Mouse (Mus musculus) spleen, postnatal 10 days (tissue): ENCODE results near the gene Car8.

ENCODE experiments used
- DNase-seq, 2 experiments: peaks; one replicate each; pipeline ENCODE4 v3.0.0; 2021 to 2022; ENCODE audit warnings: low spot score in 2 of 2

The Car8 gene

GRCm38 (mm10) chr4:8238560-8239305, at the start of gene Car8:
Gene Car8 (minus strand): TSS chr4:8239041.
- peak in 1 of 2 experiments; percentile 19 for DNase-seq

DNA sequence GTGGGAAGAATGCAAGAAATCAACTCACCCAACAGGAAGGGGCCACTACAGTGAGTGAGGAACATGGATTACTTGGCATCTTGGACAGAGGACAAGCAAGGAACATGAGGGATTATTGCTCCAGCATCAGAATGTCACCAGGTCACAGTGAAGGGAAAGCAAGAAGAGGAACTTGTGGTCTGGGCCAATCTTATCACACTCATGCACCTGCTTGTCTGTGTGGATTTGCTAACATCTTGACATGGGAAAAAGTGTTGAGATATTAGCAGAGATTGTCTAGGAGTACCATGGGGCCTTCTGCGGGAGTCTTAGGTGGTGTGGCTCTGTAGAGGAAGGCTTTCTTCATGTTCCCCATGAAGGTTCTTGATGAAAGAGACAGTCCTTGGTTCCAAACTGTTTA, 46.1 kb upstream of the Car8 start:
- no peak for DNase-seq

DNA sequence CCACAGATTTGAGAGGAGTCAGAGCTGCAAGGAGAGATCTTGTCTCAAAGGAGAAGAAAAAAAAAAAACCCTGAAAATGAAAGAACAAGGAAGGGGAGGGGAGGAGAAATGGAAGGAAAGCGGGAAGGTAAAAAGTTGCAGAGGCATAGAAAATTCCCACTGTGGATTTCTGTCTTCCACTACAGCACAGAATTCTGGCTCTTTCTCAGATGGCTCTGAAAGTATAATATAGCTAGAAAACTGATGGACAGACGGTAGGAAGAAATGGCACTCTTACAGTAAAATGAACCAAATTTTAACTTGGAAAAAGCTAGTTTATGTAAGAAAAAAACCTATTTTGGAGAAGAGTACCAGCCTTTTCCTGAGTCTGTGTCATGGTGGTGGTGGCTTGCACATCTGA, 39.3 kb upstream of the Car8 start:
- DNase-seq = no peak

DNA sequence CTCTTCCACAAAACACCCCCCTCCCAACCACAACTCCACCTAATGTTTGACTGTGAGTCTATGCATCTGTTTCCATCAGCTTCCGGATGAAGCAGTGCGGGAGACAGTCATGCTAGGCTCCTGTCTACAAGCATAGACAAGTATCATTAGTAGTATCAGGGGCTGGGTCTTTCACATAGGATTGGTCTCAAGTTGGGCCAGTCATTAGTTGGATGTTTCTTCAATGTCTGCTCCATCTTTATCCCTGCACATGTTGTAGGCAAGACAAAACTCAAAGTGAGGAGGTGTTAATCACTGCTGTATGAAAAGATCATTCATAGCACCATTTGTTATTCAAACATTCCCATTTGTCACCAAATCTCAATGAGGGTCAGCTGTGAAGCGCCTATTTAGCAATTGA, 11.0 kb upstream of the Car8 start:
- DNase-seq = no peak

- no peak for DNase-seq
Observed at GRCm38 (mm10) chr4:8245495-8246063, 6.7 kb upstream of the Car8 start.

GRCm38 (mm10) chr4:8245062-8245461, 6.2 kb upstream of the Car8 start:
- DNase-seq = no peak

GRCm38 (mm10) chr4:8239699-8240098, 858 bp upstream of the Car8 start:
- DNase-seq = no peak

- DNase-seq = no peak
Observed at GRCm38 (mm10) chr4:8239306-8239670, 447 bp upstream of the Car8 start.

GRCm38 (mm10) chr4:8232393-8233111, 6.3 kb downstream of the Car8 start:
- DNase-seq = no peak

GRCm38 (mm10) chr4:8231291-8231871, 7.5 kb downstream of the Car8 start:
- no peak for DNase-seq

DNA sequence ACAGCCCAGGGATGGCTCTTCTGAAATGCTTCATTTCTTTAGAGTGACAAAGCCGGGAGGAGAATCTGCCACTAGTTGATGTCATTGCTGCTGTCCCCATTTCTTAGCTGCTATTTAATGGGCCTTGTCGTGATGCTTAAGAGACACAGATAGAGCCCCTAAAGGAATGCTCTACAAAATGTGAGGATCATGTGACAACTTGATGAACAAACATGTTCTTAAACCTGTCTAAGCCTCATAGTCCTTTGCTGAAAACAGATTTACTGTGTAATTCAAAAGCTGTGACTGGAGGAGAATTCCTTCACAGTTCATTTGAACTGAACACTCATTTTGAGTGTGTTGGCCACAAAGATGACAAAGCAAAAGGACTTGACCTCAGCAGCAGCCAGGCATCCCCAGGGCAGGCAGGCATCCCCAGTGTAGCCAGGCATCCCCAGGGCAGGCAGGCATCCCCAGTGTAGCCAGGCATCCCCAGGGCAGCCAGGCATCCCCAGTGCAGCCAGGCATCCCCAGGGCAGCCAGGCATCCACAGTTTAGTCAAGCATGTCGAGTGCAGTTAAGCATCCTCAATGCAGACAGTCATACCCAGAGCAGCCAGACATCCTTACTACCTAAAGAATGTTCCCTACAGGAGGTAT, 9.1 kb downstream of the Car8 start:
- no peak for DNase-seq

DNA sequence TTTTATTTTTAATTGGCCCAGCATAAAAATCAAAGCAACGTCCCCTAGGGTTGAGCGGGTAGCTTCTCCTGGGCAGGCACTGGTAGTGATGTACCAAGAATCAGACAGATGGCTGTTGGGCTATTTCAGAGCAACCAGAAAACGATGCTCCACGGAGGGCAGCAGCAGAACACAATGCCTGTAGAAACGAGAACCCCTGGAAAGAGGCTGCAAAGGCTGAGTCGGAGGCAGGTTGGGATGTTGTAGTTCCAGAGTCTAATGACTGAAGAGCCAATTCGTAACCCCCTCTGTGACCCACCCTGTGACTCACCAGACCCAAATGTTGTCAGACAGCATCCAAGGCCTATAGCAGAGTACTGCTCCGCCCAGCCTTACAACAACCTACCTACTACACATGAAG, 19.9 kb downstream of the Car8 start:
- no peak for DNase-seq

DNA sequence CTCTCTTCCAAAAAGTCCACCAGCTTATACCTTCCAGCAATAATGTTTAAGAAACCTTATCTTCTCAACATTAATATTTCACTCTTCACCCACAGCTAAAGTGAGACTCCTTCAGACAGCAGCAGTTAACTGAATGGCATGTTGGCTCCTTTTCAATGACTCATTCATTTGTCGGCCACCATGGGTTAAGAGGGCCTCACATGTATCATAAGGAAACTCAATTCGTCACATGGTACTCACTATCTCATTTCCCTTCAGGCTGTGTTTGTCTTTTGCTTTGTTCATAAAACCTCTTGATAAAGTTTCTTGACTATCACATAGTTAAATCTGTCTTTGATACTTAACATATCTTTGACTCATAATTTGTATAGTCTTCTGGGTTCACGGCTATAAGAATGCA, 20.8 kb downstream of the Car8 start:
- DNase-seq = no peak

DNA sequence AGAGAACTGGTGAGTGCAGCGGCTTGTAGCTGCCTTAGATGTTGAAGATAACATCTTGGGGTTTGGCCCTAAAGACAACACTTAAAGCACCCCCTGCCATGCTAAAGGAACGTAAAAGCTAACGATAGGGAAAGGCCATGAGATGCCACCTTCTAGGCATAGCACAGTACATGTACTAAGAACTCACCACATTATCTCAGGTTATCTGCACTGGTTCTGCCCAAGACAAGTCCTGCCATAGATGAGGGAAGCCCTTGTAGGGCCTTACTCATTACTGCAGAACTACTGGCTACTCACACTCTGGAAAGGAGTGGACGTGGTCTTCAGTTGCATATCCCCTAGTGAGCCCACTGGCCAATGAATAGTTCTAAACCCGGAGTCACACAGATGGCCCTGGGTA, 21.6 kb downstream of the Car8 start:
- no peak for DNase-seq

GRCm38 (mm10) chr4:8216551-8216950, 22.3 kb downstream of the Car8 start:
- DNase-seq = no peak

DNA sequence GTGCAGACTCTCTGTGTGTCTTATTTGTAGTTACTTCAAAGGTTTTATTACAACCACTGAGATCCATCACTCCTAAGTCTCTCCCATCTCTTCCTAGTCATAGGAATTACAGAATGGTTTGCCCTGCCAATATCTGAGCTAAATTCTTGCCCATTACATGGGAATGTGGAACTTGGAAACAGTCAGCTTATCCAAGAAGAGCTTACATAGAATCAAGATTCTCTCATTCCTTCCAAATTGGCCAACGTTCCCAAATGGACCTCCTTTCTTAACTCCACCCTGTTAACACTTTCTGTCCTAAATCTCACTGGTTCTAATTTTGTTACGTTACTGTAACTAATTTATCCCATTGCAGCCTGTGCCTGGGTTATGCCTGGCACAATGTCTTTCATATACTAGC, 25.2 kb downstream of the Car8 start:
- DNase-seq = no peak

- no peak for DNase-seq
Observed at GRCm38 (mm10) chr4:8212873-8213569, 25.8 kb downstream of the Car8 start.

- DNase-seq = no peak
Observed at GRCm38 (mm10) chr4:8210452-8210851, 28.4 kb downstream of the Car8 start.

- DNase-seq = no peak
Observed at GRCm38 (mm10) chr4:8207924-8208323, 30.9 kb downstream of the Car8 start.

DNA sequence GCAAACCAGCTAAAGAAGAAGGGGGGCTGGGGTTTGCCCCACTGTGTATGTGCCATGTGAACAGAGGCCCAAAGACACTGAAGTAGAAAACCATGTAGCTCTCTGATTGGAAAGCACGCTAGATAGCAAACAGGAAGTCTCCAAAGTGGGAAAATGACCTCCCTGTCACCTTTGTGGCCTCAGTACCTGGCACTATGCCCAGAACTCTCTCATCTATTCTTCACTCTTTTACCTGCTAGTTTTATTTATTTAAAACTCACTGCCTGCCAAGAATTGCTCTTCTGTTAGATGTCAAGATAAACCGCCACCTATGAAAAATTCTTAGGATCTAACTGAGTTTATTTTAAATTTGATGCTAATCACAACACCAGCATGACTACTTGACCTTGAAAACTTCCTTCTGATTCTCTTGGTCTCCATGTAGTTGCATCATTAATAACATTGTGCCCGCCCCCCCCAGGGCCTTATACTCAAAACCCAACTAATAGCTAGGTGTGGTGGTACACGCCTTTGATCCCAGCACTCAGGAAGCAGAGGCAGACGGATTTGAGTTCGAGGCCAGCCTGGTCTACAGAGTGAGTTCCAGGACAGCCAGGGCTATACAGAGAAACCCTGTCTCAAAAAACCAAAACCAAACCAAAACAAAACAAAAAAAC, 31.8 kb downstream of the Car8 start:
- DNase-seq = no peak

DNA sequence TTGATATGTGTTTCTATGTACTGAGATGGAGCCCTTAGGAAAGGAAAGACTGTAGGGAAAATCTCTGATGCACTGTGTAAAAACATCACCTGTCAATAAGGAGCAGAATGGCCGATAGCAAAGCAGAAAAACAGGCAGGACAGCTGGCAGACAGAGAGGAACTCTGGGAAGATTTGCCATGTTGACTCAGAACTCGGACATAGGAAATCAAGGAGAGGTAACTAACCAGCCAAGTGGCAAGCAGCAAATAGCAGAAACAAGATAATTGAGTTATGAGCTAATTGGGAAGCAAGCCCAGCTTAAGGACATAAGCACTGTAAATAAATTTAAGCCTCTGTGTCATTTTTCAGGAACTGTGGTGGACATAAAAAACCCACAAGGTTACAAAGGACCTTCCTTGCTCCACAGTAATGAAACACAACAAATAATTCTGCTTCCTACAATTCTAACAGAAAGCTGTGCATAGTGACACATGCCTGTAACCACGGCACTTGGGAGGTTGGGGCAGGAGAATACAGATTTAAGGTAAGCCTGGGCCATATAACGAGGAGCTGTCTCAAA, 33.7 kb downstream of the Car8 start:
- no peak for DNase-seq
